Mouse (Mus musculus): ENCODE measurements around the gene Glg1. TPM values are rescaled to one million over a fixed set of nuclear protein-coding genes. Genes with fewer than 3 reads are reported as not detected.
"Not testable (repeated sequence)": the region's sequence is repeated elsewhere in the genome, so short reads cannot be mapped to it uniquely, and the experiment has no call there.

Glg1 gene
- polyA plus RNA-seq, 1 experiment from 2014 or later: 89.4 TPM

DNA sequence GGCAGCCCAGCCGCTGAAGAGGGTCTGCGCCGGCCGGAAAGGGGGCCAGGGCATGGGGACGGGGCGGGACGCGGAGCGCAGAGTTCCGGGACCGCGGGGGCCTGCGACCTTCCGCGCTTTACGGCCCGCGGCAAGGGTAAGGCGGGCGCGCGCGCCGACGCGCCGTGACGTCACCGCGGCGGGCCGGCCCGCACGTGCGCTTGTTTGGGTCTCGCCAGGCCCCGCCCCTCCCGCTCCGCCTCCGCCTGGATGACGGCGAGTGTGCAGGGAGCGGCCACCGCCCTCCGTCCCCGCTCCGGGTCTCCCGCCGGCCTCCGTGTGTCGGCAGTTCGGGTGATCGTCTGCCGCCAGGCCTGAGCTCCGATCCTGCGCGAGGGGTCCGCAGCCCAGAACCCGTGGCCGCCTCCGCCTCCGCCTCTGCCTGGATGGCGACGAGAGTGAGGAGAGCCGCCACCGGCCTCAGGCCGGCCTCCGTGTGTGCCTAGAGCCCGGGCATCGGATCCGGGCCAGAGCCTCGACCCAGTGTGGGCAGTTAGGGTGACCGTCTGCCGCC, 113.5 kb downstream of the Glg1 start:
- not testable (repeated sequence) for H3K27ac ChIP-seq (ENCODE audit: low read length); H3K27me3 ChIP-seq (ENCODE audit: control insufficient read depth, insufficient read depth, low read length); H3K9me3 ChIP-seq (ENCODE audit: control insufficient read depth, low read depth, low read length); H3K36me3 ChIP-seq (ENCODE audit: control insufficient read depth, insufficient read depth, low read length); H3K4me1 ChIP-seq (ENCODE audit: control insufficient read depth, insufficient read depth, low read length)
- peak overlapping the region; percentile 79 for H3K4me2 ChIP-seq (replicated peaks; ENCODE audit: low read depth, low read length)
- WGBS: under 1% methylated on average over 57 of the region's 74 CpGs
- peak overlapping the region; percentile 72 for H3K9ac ChIP-seq (replicated peaks; ENCODE audit: low read depth, low read length)
- peak; percentile 92 for ATAC-seq (ENCODE audit: insufficient number of reproducible peaks, insufficient read depth, low FRiP score, low read depth)
- H3K4me3 ChIP-seq (ENCODE audit: low read depth, low read length): peak overlapping the region; percentile 53

DNA sequence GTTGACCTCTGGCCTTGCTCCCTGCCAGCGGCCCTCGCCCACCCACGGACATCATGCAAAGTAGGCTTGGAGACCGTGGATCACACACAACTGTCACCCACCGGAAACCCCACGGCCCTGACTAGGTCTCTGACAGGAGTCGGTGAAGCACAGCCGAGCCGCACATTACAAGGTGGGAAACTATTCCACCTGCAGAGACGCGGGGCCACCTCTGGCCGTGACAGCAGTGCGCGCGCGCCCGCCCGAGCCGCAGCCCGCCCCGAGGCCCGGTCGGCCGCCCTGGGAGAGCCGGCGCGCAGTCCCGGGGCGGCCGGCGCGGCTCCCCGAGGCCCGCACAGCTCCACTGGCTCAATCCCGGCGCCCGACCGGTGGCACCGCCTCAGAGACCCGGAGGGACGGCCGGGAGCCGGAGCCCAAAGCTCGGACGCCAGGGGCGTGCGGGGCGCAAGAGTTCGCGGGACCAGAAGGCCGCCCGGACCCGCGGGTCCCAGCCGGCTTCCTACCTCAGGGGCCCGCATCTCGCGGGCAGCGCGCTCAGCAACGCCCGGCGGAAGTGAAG, 114.0 kb downstream of the Glg1 start:
- H3K27me3 ChIP-seq (ENCODE audit: control insufficient read depth, insufficient read depth, low read length); H3K9me3 ChIP-seq (ENCODE audit: control insufficient read depth, low read depth, low read length); H3K4me1 ChIP-seq (ENCODE audit: control insufficient read depth, insufficient read depth, low read length); H3K36me3 ChIP-seq (ENCODE audit: control insufficient read depth, insufficient read depth, low read length); H3K27ac ChIP-seq (ENCODE audit: low read length): not testable (repeated sequence)
- Histone ChIP-seq H3K4me3 (ENCODE audit: low read depth, low read length) (peak overlapping the region; percentile 53), H3K4me2 (replicated peaks; ENCODE audit: low read depth, low read length) (peak overlapping the region; percentile 74), H3K9ac (replicated peaks; ENCODE audit: low read depth, low read length) (peak overlapping the region; percentile 53)
- under 1% methylated on average over 54 of the region's 63 CpGs for WGBS
- ATAC-seq (ENCODE audit: insufficient number of reproducible peaks, insufficient read depth, low FRiP score, low read depth): peak; percentile 62

DNA sequence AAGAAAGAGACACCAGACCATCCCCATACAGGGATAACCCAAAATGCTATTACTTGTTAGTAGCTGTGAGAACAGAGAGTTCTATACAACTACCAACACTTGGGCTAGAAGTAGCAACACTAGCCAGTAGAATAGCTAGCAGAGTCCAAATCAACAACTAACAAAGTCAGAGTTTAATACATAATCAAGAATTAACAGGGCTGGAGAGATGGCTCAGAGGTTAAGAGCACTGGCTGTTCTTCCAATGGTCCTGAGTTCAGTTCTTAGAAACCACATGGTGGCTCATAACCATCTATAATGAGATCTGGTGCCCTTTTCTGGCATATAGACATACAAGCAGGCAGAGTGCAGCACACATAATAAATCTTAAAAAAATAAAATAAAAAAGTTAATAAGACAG, 116.5 kb downstream of the Glg1 start:
- H3K9me3 ChIP-seq (ENCODE audit: control insufficient read depth, low read depth, low read length): no peaks in the 10 kb centered on the region
- H3K9ac ChIP-seq (replicated peaks; ENCODE audit: low read depth, low read length): no peak overlapping the region
- H3K4me3 ChIP-seq (ENCODE audit: low read depth, low read length): no peak overlapping the region
- H3K4me2 ChIP-seq (replicated peaks; ENCODE audit: low read depth, low read length): no peak overlapping the region
- H3K27ac ChIP-seq (ENCODE audit: low read length): no peak overlapping the region
- no peaks in the 10 kb centered on the region for H3K27me3 ChIP-seq (ENCODE audit: control insufficient read depth, insufficient read depth, low read length)
- no peak for ATAC-seq (ENCODE audit: insufficient number of reproducible peaks, insufficient read depth, low FRiP score, low read depth)
- H3K4me1 ChIP-seq (ENCODE audit: control insufficient read depth, insufficient read depth, low read length): 0 out of 2 replicates have a peak, but pooled peaks cover 5% of the 10 kb centered on the region
- peaks cover 5% of the 10 kb centered on the region for H3K36me3 ChIP-seq (ENCODE audit: control insufficient read depth, insufficient read depth, low read length)

- Histone ChIP-seq H3K4me1 (ENCODE audit: control insufficient read depth, insufficient read depth, low read length) (no peaks in the 10 kb centered on the region), H3K27ac (ENCODE audit: low read length) (no peak overlapping the region), H3K27me3 (ENCODE audit: control insufficient read depth, insufficient read depth, low read length) (no peaks in the 10 kb centered on the region), H3K9me3 (ENCODE audit: control insufficient read depth, low read depth, low read length) (no peaks in the 10 kb centered on the region), H3K4me3 (ENCODE audit: low read depth, low read length) (no peak overlapping the region), H3K4me2 (replicated peaks; ENCODE audit: low read depth, low read length) (no peak overlapping the region), H3K9ac (replicated peaks; ENCODE audit: low read depth, low read length) (no peak overlapping the region), H3K36me3 (ENCODE audit: control insufficient read depth, insufficient read depth, low read length) (peaks cover 40% of the 10 kb centered on the region)
- ATAC-seq (ENCODE audit: insufficient number of reproducible peaks, insufficient read depth, low FRiP score, low read depth): no peak
- WGBS: 85% methylated on average over 2 of the region's 2 CpGs
Observed at GRCm38 (mm10) chr8:111130756-111131155, 128.3 kb downstream of the Glg1 start.

DNA sequence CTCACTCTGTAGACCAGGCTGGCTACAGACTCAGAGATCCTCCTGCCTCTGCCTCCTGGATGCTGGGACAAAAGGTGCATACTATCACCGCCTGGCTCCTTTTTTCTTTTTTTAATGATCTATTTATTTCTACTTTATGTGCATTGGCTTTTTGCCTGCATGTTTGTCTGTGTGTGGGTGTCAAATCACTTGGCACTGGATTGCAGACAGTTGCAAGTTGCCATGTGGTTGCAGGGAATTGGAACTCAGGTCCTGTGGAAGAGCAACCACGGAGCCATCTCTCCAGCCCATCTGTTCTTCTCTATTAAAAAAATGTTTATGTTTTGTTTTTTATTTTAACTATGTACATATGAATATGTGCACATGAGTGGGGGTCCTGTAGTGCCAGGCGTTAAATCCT, 139.5 kb downstream of the Glg1 start:
- H3K4me1 ChIP-seq (ENCODE audit: control insufficient read depth, insufficient read depth, low read length): no peaks in the 10 kb centered on the region
- H3K9me3 ChIP-seq (ENCODE audit: control insufficient read depth, low read depth, low read length): no peaks in the 10 kb centered on the region
- no peak for ATAC-seq (ENCODE audit: insufficient number of reproducible peaks, insufficient read depth, low FRiP score, low read depth)
- no peaks in the 10 kb centered on the region for H3K27me3 ChIP-seq (ENCODE audit: control insufficient read depth, insufficient read depth, low read length)
- WGBS: 91% methylated on average over 3 of the region's 3 CpGs
- H3K27ac ChIP-seq (ENCODE audit: low read length): no peak overlapping the region
- H3K36me3 ChIP-seq (ENCODE audit: control insufficient read depth, insufficient read depth, low read length): peaks cover 21% of the 10 kb centered on the region
- no peak overlapping the region for H3K4me2 ChIP-seq (replicated peaks; ENCODE audit: low read depth, low read length)
- H3K9ac ChIP-seq (replicated peaks; ENCODE audit: low read depth, low read length): no peak overlapping the region
- H3K4me3 ChIP-seq (ENCODE audit: low read depth, low read length): no peak overlapping the region

GRCm38 (mm10) chr8:111114891-111115290, 144.1 kb downstream of the Glg1 start:
- H3K4me3 ChIP-seq (ENCODE audit: low read depth, low read length): no peak overlapping the region
- H3K4me2 ChIP-seq (replicated peaks; ENCODE audit: low read depth, low read length): no peak overlapping the region
- WGBS: 91% methylated on average over 5 of the region's 5 CpGs
- H3K27ac ChIP-seq (ENCODE audit: low read length): no peak overlapping the region
- no peaks in the 10 kb centered on the region for H3K4me1 ChIP-seq (ENCODE audit: control insufficient read depth, insufficient read depth, low read length)
- peaks cover 24% of the 10 kb centered on the region for H3K36me3 ChIP-seq (ENCODE audit: control insufficient read depth, insufficient read depth, low read length)
- no peaks in the 10 kb centered on the region for H3K9me3 ChIP-seq (ENCODE audit: control insufficient read depth, low read depth, low read length)
- ATAC-seq (ENCODE audit: insufficient number of reproducible peaks, insufficient read depth, low FRiP score, low read depth): no peak
- H3K9ac ChIP-seq (replicated peaks; ENCODE audit: low read depth, low read length): no peak overlapping the region
- no peaks in the 10 kb centered on the region for H3K27me3 ChIP-seq (ENCODE audit: control insufficient read depth, insufficient read depth, low read length)

Small RNA genes within 50 kb of the gene (microRNA-seq; reads per million reads assigned to microRNA genes)
- not detected for gene Gm23193

Other genes starting within 250 kb of the Glg1 start
- 6.2 and 7.7 TPM in 2 replicates for gene Ddx19b, start 227.5 kb downstream of the Glg1 start, polyA plus RNA-seq (2014; fragmentation: Nextera tagmentation; extraction: Ambion mirVana)
- gene Aars, start 226.1 kb downstream of the Glg1 start, polyA plus RNA-seq (2014; fragmentation: Nextera tagmentation; extraction: Ambion mirVana): 43.2 and 52.0 TPM in 2 replicates
- gene Exosc6, start 202.9 kb downstream of the Glg1 start, polyA plus RNA-seq (2014; fragmentation: Nextera tagmentation; extraction: Ambion mirVana): 13.2 and 13.8 TPM in 2 replicates
- not detected in 2 replicates for gene Clec18a, start 166.8 kb downstream of the Glg1 start, polyA plus RNA-seq (2014; fragmentation: Nextera tagmentation; extraction: Ambion mirVana)
- gene Pdpr, start 164.6 kb downstream of the Glg1 start, polyA plus RNA-seq (2014; fragmentation: Nextera tagmentation; extraction: Ambion mirVana): 7.5 and 8.6 TPM in 2 replicates
- gene Rfwd3, start 41.0 kb upstream of the Glg1 start, polyA plus RNA-seq (2014; fragmentation: Nextera tagmentation; extraction: Ambion mirVana): 54.7 and 55.8 TPM in 2 replicates
- gene Mlkl, start 79.0 kb upstream of the Glg1 start, polyA plus RNA-seq (2014; fragmentation: Nextera tagmentation; extraction: Ambion mirVana): 0.74 and 1.8 TPM in 2 replicates
- gene Fa2h, start 134.6 kb upstream of the Glg1 start, polyA plus RNA-seq (2014; fragmentation: Nextera tagmentation; extraction: Ambion mirVana): 4.9 and 5.8 TPM in 2 replicates